Mouse (Mus musculus) stomach, embryonic 16.5 days (tissue): ENCODE measurements at regions not wholly inside any gene's neighbourhood (a gene's known extent, or its start where the extent isn't known, plus 50 kb on each side); places are given as distances from the start of the nearest gene placed in this dataset.

Experiments used
- ATAC-seq: fragments of 200-750 bp; cut with Nextera tagmentation; 2 replicates; pipeline ENCODE4 v1.8.0; 2017; ENCODE audit warnings: moderate number of reproducible peaks, moderate TSS enrichment; ENCODE audit not compliant: insufficient read depth, low FRiP score
- H3K27ac ChIP-seq: fragments of 300-500 bp; sonication (generic); 2 replicates; pipeline ENCODE4 v1.5.1; 2014; ENCODE audit warnings: low read length
- H3K27me3 ChIP-seq: fragments of 300-500 bp; sonication (generic); 2 replicates; pipeline ENCODE4 v1.6.1; 2014; ENCODE audit warnings: low read length, control low read depth, mixed read lengths; ENCODE audit not compliant: control insufficient read depth, insufficient read depth
- H3K36me3 ChIP-seq: fragments of 300-500 bp; sonication (generic); 2 replicates; pipeline ENCODE4 v1.6.1; 2014; ENCODE audit warnings: low read length; ENCODE audit not compliant: control insufficient read depth, insufficient read depth
- H3K4me1 ChIP-seq: fragments of 300-500 bp; sonication (generic); 2 replicates; pipeline ENCODE4 v1.6.1; 2014; ENCODE audit warnings: low read length, control low read depth, mixed read lengths; ENCODE audit not compliant: control insufficient read depth, insufficient read depth
- H3K4me2 ChIP-seq: fragments of 300-500 bp; sonication (generic); 2 replicates; pipeline ENCODE4 v1.6.1; 2014; ENCODE audit warnings: low read depth, low read length, mixed read lengths
- H3K4me3 ChIP-seq: fragments of 300-500 bp; sonication (generic); replicated peaks from 2 replicates; pipeline ENCODE4 v1.5.1; 2014; ENCODE audit warnings: mild to moderate bottlenecking, low read length
- H3K9ac ChIP-seq: fragments of 300-500 bp; sonication (generic); 2 replicates; pipeline ENCODE4 v1.6.1; 2014; ENCODE audit warnings: low read length
- H3K9me3 ChIP-seq: fragments of 300-500 bp; sonication (generic); replicated peaks from 2 replicates; pipeline ENCODE4 v1.6.1; 2016; ENCODE audit warnings: low read length, control low read depth; ENCODE audit not compliant: control insufficient read depth
- WGBS: fragments of 180-500 bp; shearing (Covaris S2); extraction: QIAGEN DNeasy Blood & Tissue Kit; methylation state at CpG from one replicate; pipeline ENCODE4 v1.1.7; 2014; 5-methylcytosine and 5-hydroxymethylcytosine counted together

DNA sequence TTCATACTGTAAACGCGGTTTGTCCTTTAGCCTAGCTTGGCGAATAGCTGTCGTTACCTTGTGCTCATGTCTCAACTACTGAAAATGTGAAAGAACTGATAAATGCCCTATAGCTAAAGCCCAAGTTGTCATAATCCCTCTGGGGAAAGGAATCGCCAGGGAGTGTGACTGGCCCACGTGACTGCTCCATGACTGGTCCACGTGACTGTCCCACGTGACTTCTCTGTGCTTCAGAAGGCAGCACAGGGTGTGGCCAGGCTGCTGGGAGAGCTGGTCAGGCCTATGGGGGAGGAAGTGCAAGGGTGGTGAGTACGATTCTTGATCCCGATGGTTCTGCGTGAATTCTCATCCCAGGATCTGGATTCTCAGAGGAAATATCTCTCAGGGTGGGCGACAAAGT lies 114.4 kb downstream of the Zfp326 start:
- H3K4me1 ChIP-seq, result no peaks in the 10 kb centered on the region
- no peaks in the 10 kb centered on the region for H3K36me3 ChIP-seq
- H3K9me3 ChIP-seq, result no peaks in the 10 kb centered on the region
- H3K9ac ChIP-seq, result no peak overlapping the region
- H3K27me3 ChIP-seq, result no peaks in the 10 kb centered on the region
- WGBS, result 80% methylated on average over 12 of the region's 12 CpGs
- no peak overlapping the region for H3K4me3 ChIP-seq
- ATAC-seq, result no peak
- H3K4me2 ChIP-seq, result no peak overlapping the region
- no peak overlapping the region for H3K27ac ChIP-seq

DNA sequence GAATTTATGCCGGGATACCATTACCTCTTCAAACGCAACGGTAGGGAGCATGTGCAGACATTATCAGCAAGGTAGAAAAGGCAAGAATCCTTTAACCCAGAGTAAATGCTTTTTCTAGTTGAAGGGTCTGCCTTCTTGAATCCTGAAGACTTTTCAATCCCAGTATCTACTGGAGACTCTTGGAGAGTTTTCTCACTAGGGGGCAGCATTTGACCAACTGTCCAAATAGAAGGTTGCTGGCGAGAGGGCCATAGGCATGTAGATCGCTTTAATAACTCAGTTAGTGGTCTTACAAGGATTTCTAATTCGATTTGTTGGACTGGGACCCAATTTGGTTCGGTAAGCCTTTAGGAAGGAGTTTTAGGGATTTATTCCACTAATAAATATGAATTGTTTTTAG lies 110.0 kb downstream of the Zfp326 start:
- no peak overlapping the region for H3K4me2 ChIP-seq
- H3K27ac ChIP-seq, result no peak overlapping the region
- 38% methylated on average over 7 of the region's 7 CpGs for WGBS
- H3K4me1 ChIP-seq, result no peaks in the 10 kb centered on the region
- no peaks in the 10 kb centered on the region for H3K9me3 ChIP-seq
- no peaks in the 10 kb centered on the region for H3K36me3 ChIP-seq
- no peaks in the 10 kb centered on the region for H3K27me3 ChIP-seq
- H3K9ac ChIP-seq, result no peak overlapping the region
- H3K4me3 ChIP-seq, result no peak overlapping the region
- ATAC-seq, result no peak

DNA sequence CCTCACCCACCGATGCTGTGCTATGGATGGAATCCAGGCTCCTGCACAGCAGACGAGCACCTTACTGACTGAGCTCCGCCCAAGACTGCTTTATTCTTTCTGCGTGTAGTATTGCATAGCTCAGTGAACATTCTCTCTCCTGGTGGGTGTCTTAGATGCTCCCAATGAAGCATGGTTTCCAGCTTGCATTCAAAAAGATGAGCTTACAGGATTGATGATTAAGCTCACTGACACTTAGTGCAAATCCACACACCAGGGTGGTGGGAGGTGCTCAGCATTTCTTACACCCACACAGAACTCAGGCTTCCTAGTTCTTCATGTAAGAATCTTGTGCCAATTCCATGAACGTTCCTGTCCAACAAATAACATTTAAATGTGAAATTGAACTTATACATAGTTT lies 106.8 kb downstream of the Zfp326 start:
- WGBS, result 67% methylated on average over 5 of the region's 5 CpGs
- no peak for ATAC-seq
- Histone ChIP-seq H3K4me2 (no peak overlapping the region), H3K4me3 (no peak overlapping the region), H3K4me1 (no peaks in the 10 kb centered on the region), H3K27me3 (no peaks in the 10 kb centered on the region), H3K9me3 (no peaks in the 10 kb centered on the region), H3K27ac (no peak overlapping the region), H3K9ac (no peak overlapping the region), H3K36me3 (no peaks in the 10 kb centered on the region)

DNA sequence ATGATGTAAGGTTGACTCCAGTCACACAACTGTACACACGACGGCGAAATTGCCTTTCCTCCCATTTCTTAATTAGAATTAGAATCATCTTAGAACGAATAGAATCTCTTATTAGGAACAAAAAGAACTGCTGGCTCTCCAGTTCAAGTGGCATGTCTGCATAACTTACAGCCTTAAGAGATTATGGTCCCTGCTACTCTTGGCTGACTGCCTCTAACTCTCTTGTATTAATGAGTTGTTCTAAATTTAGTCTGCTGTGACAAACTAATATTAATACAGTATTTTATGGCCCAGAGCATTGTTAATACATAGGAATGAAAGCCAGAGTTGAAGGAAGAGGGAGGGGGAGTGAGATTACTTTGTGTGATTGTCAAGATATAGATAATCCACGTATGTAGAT lies 100.4 kb downstream of the Zfp326 start:
- no peak overlapping the region for H3K9ac ChIP-seq
- ATAC-seq, result no peak
- no peak overlapping the region for H3K27ac ChIP-seq
- H3K9me3 ChIP-seq, result no peaks in the 10 kb centered on the region
- no peaks in the 10 kb centered on the region for H3K27me3 ChIP-seq
- H3K4me3 ChIP-seq, result no peak overlapping the region
- WGBS, result 55% methylated on average over 5 of the region's 5 CpGs
- H3K4me2 ChIP-seq, result no peak overlapping the region
- no peaks in the 10 kb centered on the region for H3K36me3 ChIP-seq
- H3K4me1 ChIP-seq, result peaks cover 3% of the 10 kb centered on the region; the same call in 1 of the 2 replicates

DNA sequence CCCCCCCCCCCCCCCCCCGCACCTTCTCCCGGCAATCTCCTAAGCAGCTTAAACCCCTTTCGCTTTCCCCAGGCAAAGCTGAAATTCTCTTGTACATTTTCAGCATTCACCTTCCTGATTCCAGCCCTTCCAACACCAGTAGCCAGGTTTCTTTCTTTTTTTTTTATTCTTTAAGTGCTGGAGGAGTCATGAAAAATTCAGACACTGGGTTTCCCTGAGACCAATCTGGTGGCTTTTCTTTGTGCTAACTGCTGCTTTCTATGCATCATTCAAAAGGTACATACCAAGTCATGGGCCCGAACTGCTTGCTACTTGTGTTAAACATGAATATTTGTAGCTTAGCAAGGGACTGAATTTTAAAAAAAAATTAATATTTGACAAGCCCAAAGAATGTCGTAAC lies 99.7 kb downstream of the Zfp326 start:
- Histone ChIP-seq H3K27ac (no peak overlapping the region), H3K27me3 (no peaks in the 10 kb centered on the region), H3K4me2 (no peak overlapping the region), H3K4me3 (no peak overlapping the region), H3K4me1 (peaks cover 3% of the 10 kb centered on the region; the same call in 1 of the 2 replicates), H3K9me3 (no peaks in the 10 kb centered on the region), H3K36me3 (no peaks in the 10 kb centered on the region), H3K9ac (no peak overlapping the region)
- 72% methylated on average over 5 of the region's 5 CpGs for WGBS
- no peak for ATAC-seq

DNA sequence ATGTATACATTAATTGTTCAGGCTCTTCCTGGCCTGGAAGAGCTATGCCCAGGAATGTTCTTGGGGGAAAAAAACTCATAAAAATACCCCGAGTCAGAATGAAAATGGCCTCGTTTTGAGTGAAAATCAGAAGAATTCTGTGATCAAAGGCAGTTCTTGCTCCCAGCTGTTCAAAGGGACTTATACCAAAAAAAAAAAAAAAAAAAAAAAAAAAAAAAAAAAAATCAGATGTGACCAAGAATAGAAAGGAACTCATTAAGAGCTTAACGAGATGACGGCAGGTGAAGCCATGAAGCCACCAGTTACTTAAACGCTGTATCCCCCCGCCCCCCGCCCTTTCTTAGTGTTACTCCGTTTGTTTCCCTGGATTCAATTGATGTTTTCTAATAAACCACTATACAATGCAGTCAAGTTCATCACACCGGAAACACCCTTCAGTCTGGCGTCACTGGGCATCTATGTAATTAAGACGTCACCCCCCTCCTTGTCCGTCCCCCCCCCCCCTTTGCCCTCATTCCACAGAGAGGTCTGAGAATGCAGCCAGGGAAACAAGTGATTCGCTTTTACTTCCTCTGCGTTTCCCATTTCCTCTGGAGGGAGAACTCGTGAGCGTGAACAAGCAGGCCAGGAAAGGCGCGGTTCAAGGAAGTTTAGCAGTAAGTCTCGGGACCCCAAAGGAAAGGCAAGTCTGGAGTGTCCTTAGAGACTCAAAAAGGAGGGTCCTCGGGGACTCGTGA lies 99.1 kb downstream of the Zfp326 start:
- no peak overlapping the region for H3K4me3 ChIP-seq
- H3K9me3 ChIP-seq, result no peaks in the 10 kb centered on the region
- no peak overlapping the region for H3K4me2 ChIP-seq
- no peak overlapping the region for H3K27ac ChIP-seq
- WGBS, result 53% methylated on average over 21 of the region's 21 CpGs
- no peaks in the 10 kb centered on the region for H3K36me3 ChIP-seq
- H3K4me1 ChIP-seq, result peaks cover 3% of the 10 kb centered on the region; the same call in 1 of the 2 replicates
- no peaks in the 10 kb centered on the region for H3K27me3 ChIP-seq
- H3K9ac ChIP-seq, result no peak overlapping the region
- ATAC-seq, result no peak

DNA sequence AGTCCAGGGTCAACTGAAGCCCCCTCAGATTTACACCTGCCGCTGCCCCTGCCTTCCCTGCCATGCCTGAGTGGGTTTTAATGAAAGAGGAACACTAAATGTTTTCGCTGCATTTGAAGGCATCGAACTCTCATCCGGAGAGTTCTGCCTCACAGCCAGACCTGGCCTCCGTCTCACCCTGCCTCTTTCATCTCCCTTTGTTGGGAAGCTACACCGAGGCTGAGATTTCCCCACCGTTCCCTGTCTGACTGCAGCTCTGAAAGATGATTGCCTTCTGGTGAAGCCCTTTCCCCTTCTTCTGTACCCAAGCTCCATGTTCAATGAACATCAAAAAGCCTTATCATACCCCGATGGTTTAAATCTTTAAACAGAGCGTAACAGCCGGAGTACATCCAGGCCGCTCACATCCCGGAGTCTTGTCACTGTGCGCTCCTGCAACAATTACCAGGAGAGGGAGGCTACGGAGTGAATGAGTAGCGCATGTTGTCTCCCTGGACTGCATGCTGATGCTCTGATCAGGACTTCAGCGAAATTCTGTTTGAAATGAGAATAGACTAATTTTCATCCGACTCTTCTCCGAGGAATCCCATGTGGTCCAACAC lies 98.3 kb downstream of the Zfp326 start:
- H3K27ac ChIP-seq, result no peak overlapping the region
- no peak for ATAC-seq
- WGBS, result 64% methylated on average over 18 of the region's 18 CpGs
- H3K4me2 ChIP-seq, result no peak overlapping the region
- no peak overlapping the region for H3K4me3 ChIP-seq
- no peaks in the 10 kb centered on the region for H3K27me3 ChIP-seq
- H3K9me3 ChIP-seq, result no peaks in the 10 kb centered on the region
- no peaks in the 10 kb centered on the region for H3K36me3 ChIP-seq
- H3K9ac ChIP-seq, result no peak overlapping the region
- H3K4me1 ChIP-seq, result peaks cover 3% of the 10 kb centered on the region; the same call in 1 of the 2 replicates
